Comparison of ENCODE assay signal across 8 mouse cellular contexts in the genomic region with DNA sequence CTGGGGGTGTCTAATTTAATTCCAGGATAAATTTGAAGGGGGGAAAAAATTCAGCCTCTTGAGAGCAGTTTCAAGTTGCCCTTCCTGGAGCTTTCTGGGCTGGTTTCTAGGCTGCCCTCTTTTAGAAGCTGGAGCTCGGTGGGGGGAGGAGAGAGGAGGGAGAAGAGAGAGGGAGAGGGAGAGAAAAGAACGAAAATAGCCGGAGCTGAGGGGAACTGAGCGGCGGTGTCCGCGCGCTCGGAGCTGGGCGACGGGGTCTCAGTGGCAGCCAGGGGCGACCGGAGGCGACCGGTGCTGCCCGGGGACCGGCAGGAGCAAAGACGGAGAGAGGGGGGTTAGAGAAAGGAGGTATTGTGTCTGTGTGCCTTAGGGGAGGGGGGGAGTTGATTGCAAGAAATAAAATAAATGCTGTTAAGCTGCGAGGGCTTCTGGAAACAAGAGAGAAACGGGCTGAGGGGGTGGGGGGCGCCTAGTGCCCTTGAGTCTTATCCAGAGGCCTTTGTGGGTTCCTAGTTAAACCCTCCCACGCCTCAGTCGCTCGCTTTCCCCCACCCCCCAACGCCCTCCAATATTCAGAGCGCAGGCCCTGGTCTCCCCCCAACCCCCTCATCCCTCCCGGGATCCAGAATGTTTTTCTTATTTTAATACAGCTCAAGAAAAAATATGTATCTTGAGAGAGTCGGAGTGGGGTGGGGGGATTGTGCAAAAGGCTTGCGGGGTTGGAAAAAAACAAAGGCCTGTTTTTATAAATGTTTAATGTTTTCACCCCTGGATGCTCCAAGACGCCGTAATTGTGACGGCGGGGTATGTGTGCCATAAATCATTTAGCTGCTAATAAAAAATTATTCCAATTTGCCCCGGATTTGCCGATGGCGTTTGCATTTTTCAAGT. TPM values are rescaled to one million over a fixed set of nuclear protein-coding genes. Genes with fewer than 3 reads are reported as not detected.
DNase-seq lines count a peak whose midpoint lies in the region; ATAC-seq and TF ChIP-seq lines count a peak whose summit lies in the region.

No protein-coding gene starts in this region.

- no peaks in the 10 kb centered on the region for H3K36me3 ChIP-seq in heart, embryonic 14.5 days (ENCODE audit: control insufficient read depth, insufficient read depth, low read length)
- no peaks in the 10 kb centered on the region for H3K36me3 ChIP-seq in kidney, postnatal 0 days (ENCODE audit: insufficient read depth, low read length)
- no peaks in the 10 kb centered on the region for H3K36me3 ChIP-seq in liver, embryonic 11.5 days (ENCODE audit: control insufficient read depth, insufficient read depth, low read length)
- peaks cover 2% of the 10 kb centered on the region; the same call in 1 of the 2 replicates for H3K36me3 ChIP-seq in neural tube, embryonic 12.5 days

- no peaks in the 10 kb centered on the region for H3K4me1 ChIP-seq in embryonic fibroblast, embryonic 13.5 days (ENCODE audit: control insufficient read depth, insufficient read depth, low read length)
- H3K4me1 ChIP-seq in heart, embryonic 14.5 days (ENCODE audit: control insufficient read depth in 2 of 2, insufficient read depth in 2 of 2, low read length in 2 of 2) = peaks cover 15 to 18% of the 10 kb centered on the region in 2 experiments
- peaks cover 5% of the 10 kb centered on the region; the same call in 1 of the 2 replicates for H3K4me1 ChIP-seq in kidney, postnatal 0 days (replicated peaks; ENCODE audit: insufficient read depth, low read length)
- H3K4me1 ChIP-seq in liver, embryonic 11.5 days (replicated peaks; ENCODE audit: control insufficient read depth, insufficient read depth, low read length) = peaks cover 14% of the 10 kb centered on the region
- H3K4me1 ChIP-seq in neural tube, embryonic 12.5 days = peaks cover 28% of the 10 kb centered on the region

- peak overlapping the region; percentile 68 for H3K4me3 ChIP-seq in embryonic fibroblast, embryonic 13.5 days (ENCODE audit: insufficient read depth, low read length)
- peak overlapping the region; percentile 90 to 98 for H3K4me3 ChIP-seq in heart, embryonic 14.5 days (ENCODE audit: control insufficient read depth in 1 of 2, insufficient read depth in 1 of 2, low read depth in 1 of 2, low read length in 2 of 2)
- peak overlapping the region; percentile 75 for H3K4me3 ChIP-seq in kidney, postnatal 0 days (replicated peaks; ENCODE audit: low read depth, low read length)
- H3K4me3 ChIP-seq in liver, embryonic 11.5 days (ENCODE audit: low read depth, low read length) = peak overlapping the region; percentile 74
- peak overlapping the region; percentile 73 for H3K4me3 ChIP-seq in neural tube, embryonic 12.5 days

- no peak for ATAC-seq in heart, embryonic 14.5 days (ENCODE audit: insufficient number of reproducible peaks, insufficient read depth, low FRiP score, low read depth)
- ATAC-seq in kidney, postnatal 0 days (replicated peaks; ENCODE audit: low FRiP score, low read depth) = no peak
- ATAC-seq in liver, embryonic 11.5 days (replicated peaks; ENCODE audit: low FRiP score) = no peak
- peak; percentile 14 for ATAC-seq in neural tube, embryonic 12.5 days (ENCODE audit: low FRiP score, low read depth)

- H3K27ac ChIP-seq in embryonic fibroblast, embryonic 13.5 days (ENCODE audit: insufficient read depth, low read length) = peak overlapping the region; percentile 100
- peak overlapping the region; percentile 100 for H3K27ac ChIP-seq in heart, embryonic 14.5 days (replicated peaks in 1 of 2; ENCODE audit: control insufficient read depth in 1 of 2, insufficient read depth in 1 of 2, low read depth in 2 of 2, low read length in 2 of 2)
- peak overlapping the region; percentile 99 for H3K27ac ChIP-seq in kidney, postnatal 0 days
- H3K27ac ChIP-seq in liver, embryonic 11.5 days (ENCODE audit: low read depth, low read length) = peak overlapping the region; percentile 97
- peak overlapping the region; percentile 100 for H3K27ac ChIP-seq in neural tube, embryonic 12.5 days

- DNase-seq in 416B (ENCODE audit: low read depth) = peak; percentile 86
- peak; percentile 85 for DNase-seq in adrenal gland, postnatal 14 days
- peak; percentile 96 for DNase-seq in kidney, postnatal 0 days (ENCODE audit: low spot score)
- DNase-seq in liver, embryonic 11.5 days (ENCODE audit: low spot score) = peak; percentile 58
- DNase-seq in urinary bladder, postnatal 25 days (ENCODE audit: low spot score) = peak; percentile 47

- H3K9me3 ChIP-seq in heart, embryonic 14.5 days (ENCODE audit: control insufficient read depth, low read length) = no peaks in the 10 kb centered on the region
- H3K9me3 ChIP-seq in kidney, postnatal 0 days (replicated peaks; ENCODE audit: low read length) = no peaks in the 10 kb centered on the region
- no peaks in the 10 kb centered on the region for H3K9me3 ChIP-seq in liver, embryonic 11.5 days (ENCODE audit: control insufficient read depth, low read length)
- H3K9me3 ChIP-seq in neural tube, embryonic 12.5 days = no peaks in the 10 kb centered on the region

- H3K27me3 ChIP-seq in heart, embryonic 14.5 days (ENCODE audit: control insufficient read depth, insufficient read depth, low read length) = no peaks in the 10 kb centered on the region
- H3K27me3 ChIP-seq in kidney, postnatal 0 days (ENCODE audit: insufficient read depth, low read length) = no peaks in the 10 kb centered on the region
- peaks cover 93% of the 10 kb centered on the region for H3K27me3 ChIP-seq in liver, embryonic 11.5 days (replicated peaks; ENCODE audit: control insufficient read depth, insufficient read depth, low read length)
- no peaks in the 10 kb centered on the region for H3K27me3 ChIP-seq in neural tube, embryonic 12.5 days (replicated peaks)

- peak; percentile 68 for TF ChIP-seq POLR2A in embryonic fibroblast, embryonic 13.5 days (IDR thresholded peaks at IDR 0.05; ENCODE audit: low read depth, low read length)

- TF ChIP-seq CTCF in embryonic fibroblast, embryonic 13.5 days (IDR thresholded peaks at IDR 0.05; ENCODE audit: borderline replicate concordance, insufficient read depth, low read length) = no peak
- no peak for TF ChIP-seq CTCF in kidney, postnatal 0 days (IDR thresholded peaks at IDR 0.05; ENCODE audit: low read depth)

- H3K9ac ChIP-seq in heart, embryonic 14.5 days (ENCODE audit: low read length) = peak overlapping the region; percentile 100
- H3K9ac ChIP-seq in kidney, postnatal 0 days (ENCODE audit: low read depth, low read length) = peak overlapping the region; percentile 93
- peak overlapping the region; percentile 77 for H3K9ac ChIP-seq in liver, embryonic 11.5 days (ENCODE audit: low read depth, low read length)
- H3K9ac ChIP-seq in neural tube, embryonic 12.5 days = peak overlapping the region; percentile 99

- under 1% methylated on average over 36 of the region's 36 CpGs for WGBS in heart, embryonic 14.5 days
- under 1% methylated on average over 35 of the region's 36 CpGs for WGBS in kidney, postnatal 0 days
- 1% methylated on average over 36 of the region's 36 CpGs for WGBS in liver, embryonic 11.5 days
- under 1% methylated on average over 35 of the region's 36 CpGs for WGBS in neural tube, embryonic 12.5 days

- H3K4me2 ChIP-seq in heart, embryonic 14.5 days (ENCODE audit: low read length) = peak overlapping the region; percentile 81
- H3K4me2 ChIP-seq in kidney, postnatal 0 days (ENCODE audit: low read length) = peak overlapping the region; percentile 84
- peak overlapping the region; percentile 84 for H3K4me2 ChIP-seq in liver, embryonic 11.5 days
- peak overlapping the region; percentile 81 for H3K4me2 ChIP-seq in neural tube, embryonic 12.5 days (replicated peaks)

RNA-seq across cellular contexts. Expression of gene Tnrc18, which starts 2.2 kb away (rescaled TPM):
- total RNA-seq in adrenal gland, postnatal 14 days (2021) = 86.0 and 91.0 TPM in 2 replicates
- polyA plus RNA-seq in embryonic fibroblast, embryonic 13.5 days (2011; ENCODE audit: insufficient read length, low read depth, missing spikeins) = 98.0 and 124 TPM in 2 replicates
- polyA plus RNA-seq in heart, embryonic 14.5 days (2014; fragmentation: Nextera tagmentation; extraction: Ambion mirVana) = 28.1 and 31.0 TPM in 2 replicates
- 16.3 and 18.4 TPM in 2 replicates for polyA plus RNA-seq in kidney, postnatal 0 days (2015; fragmentation: Nextera tagmentation; extraction: Ambion mirVana)
- 10.9 and 11.1 TPM in 2 replicates for polyA plus RNA-seq in liver, embryonic 11.5 days (2014; fragmentation: Nextera tagmentation; extraction: Ambion mirVana)
- polyA plus RNA-seq in neural tube, embryonic 12.5 days (2016; fragmentation: Nextera tagmentation; extraction: Ambion mirVana) = 51.5 and 57.5 TPM in 2 replicates
